Mouse (Mus musculus): ENCODE results near the gene Trp53rkb.

- no peak for TF ChIP-seq POLR2A (IDR thresholded peaks at IDR 0.05; ENCODE audit: control insufficient read depth, extremely low read depth, insufficient read depth, low read length, poor library complexity)
- TF ChIP-seq CTCF (IDR thresholded peaks at IDR 0.05; ENCODE audit: borderline replicate concordance, control insufficient read depth, extremely low read depth, insufficient read depth, low read length, poor library complexity): no peak
Measured at GRCm38 (mm10) chr2:166826491-166827224, 34.3 kb downstream of the Trp53rkb start.
